Mouse (Mus musculus) lung, adult 2 months (tissue): ENCODE data around the gene Tead1.

Experiments
- CTCF ChIP-seq: fragments of 200-500 bp; IDR thresholded peaks from 2 replicates; pipeline ENCODE4 v1.5.1; 2011; ENCODE audit warnings: mild to moderate bottlenecking, low read length, control low read depth; ENCODE audit not compliant: insufficient read depth
- POLR2A ChIP-seq: fragments of 200-500 bp; IDR thresholded peaks from 2 replicates; pipeline ENCODE4 v1.6.1; 2011; ENCODE audit warnings: low read depth, mild to moderate bottlenecking, control low read depth, low read length, borderline replicate concordance; ENCODE audit errors: extremely low read depth

DNA sequence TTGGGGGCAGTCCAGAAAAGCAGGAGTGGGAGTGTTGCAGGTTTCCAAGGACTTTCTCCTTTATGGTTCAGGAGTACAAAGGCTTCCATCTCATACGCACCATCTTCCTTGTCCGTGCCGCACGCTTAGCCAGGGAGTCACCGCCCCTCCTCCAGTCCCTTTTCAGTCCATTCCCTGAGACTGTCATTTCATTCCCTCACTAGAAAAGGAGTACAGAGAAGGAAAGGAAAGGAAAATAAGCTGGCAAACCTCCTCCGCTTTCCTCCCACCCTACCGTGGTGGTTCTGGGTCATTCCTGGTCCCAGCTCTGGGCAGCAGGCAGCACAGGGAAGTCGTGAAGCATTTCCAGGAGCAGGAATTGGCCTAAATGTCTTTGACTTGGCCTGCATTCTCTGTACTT, 52.5 kb downstream of the Tead1 start:
- no peak for TF ChIP-seq CTCF
- TF ChIP-seq POLR2A, result no peak
